Mouse (Mus musculus): ENCODE results near the gene Chga. TPM values are rescaled to one million over a fixed set of nuclear protein-coding genes. Genes with fewer than 3 reads are reported as not detected.

Chga gene
- polyA plus RNA-seq, 1 experiment from 2014 or later = 6.6 TPM

- Histone ChIP-seq H3K27ac (replicated peaks) (0 out of 2 replicates have a peak overlapping the region, but pooled peaks have one; percentile 45), H3K4me1 (peaks cover 2% of the 10 kb centered on the region; the same call in 1 of the 2 replicates), H3K9me3 (no peaks in the 10 kb centered on the region), H3K27me3 (replicated peaks; ENCODE audit: low read depth, poor library complexity, severe bottlenecking) (no peaks in the 10 kb centered on the region), H3K4me3 (no peak overlapping the region), H3K36me3 (replicated peaks) (peaks cover 13% of the 10 kb centered on the region)
- DNase-seq (ENCODE audit: low spot score) = no peak
- 81% methylated on average over 7 of the region's 7 CpGs for WGBS
These were observed 13.4 kb downstream of the Chga start for GRCm38 (mm10) chr12:102568219-102568618.

- Histone ChIP-seq H3K27me3 (replicated peaks; ENCODE audit: low read depth, poor library complexity, severe bottlenecking) (no peaks in the 10 kb centered on the region), H3K27ac (replicated peaks) (peak overlapping the region; percentile 55), H3K36me3 (replicated peaks) (peaks cover 13% of the 10 kb centered on the region), H3K9me3 (no peaks in the 10 kb centered on the region), H3K4me1 (peaks cover 2% of the 10 kb centered on the region; the same call in 1 of the 2 replicates), H3K4me3 (no peak overlapping the region)
- 88% methylated on average over 13 of the region's 13 CpGs for WGBS
- DNase-seq (ENCODE audit: low spot score) = no peak
These were observed 15.3 kb downstream of the Chga start for GRCm38 (mm10) chr12:102570111-102570510.

GRCm38 (mm10) chr12:102570734-102571133 is 16.0 kb downstream of the Chga start:
- no peaks in the 10 kb centered on the region for H3K9me3 ChIP-seq
- 87% methylated on average over 5 of the region's 5 CpGs for WGBS
- DNase-seq (ENCODE audit: low spot score) = no peak
- H3K27me3 ChIP-seq (replicated peaks; ENCODE audit: low read depth, poor library complexity, severe bottlenecking) = no peaks in the 10 kb centered on the region
- no peak overlapping the region for H3K27ac ChIP-seq (replicated peaks)
- H3K4me1 ChIP-seq = peaks cover 2% of the 10 kb centered on the region; the same call in 1 of the 2 replicates
- H3K36me3 ChIP-seq (replicated peaks) = peaks cover 13% of the 10 kb centered on the region
- H3K4me3 ChIP-seq = no peak overlapping the region

DNA sequence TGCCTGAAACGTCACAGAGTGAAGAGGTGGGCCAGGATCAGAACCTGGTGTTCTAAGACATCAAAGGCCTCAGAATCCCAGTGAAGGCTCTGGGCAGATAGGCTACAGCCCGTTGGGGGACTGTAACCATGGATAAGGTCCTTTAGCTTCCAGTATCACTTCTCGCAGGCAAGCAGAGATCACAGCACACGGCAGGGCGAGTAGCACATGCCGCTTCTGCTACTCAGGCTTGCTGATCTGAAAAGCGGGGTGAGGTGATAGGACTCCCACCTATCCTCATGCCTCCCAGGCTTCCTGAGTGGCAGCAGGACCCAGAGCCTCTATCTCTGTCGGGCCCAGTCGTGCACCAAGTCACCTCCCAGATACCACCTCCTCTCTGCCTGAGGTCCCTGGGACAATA is 16.9 kb downstream of the Chga start:
- Histone ChIP-seq H3K9me3 (no peaks in the 10 kb centered on the region), H3K27me3 (replicated peaks; ENCODE audit: low read depth, poor library complexity, severe bottlenecking) (no peaks in the 10 kb centered on the region), H3K4me1 (peaks cover 2% of the 10 kb centered on the region; the same call in 1 of the 2 replicates), H3K27ac (replicated peaks) (no peak overlapping the region), H3K4me3 (no peak overlapping the region), H3K36me3 (replicated peaks) (peaks cover 13% of the 10 kb centered on the region)
- DNase-seq (ENCODE audit: low spot score) = no peak
- 87% methylated on average over 9 of the region's 9 CpGs for WGBS

- Histone ChIP-seq H3K36me3 (replicated peaks) (peaks cover 21% of the 10 kb centered on the region), H3K4me1 (no peaks in the 10 kb centered on the region; the same call in 1 of the 2 replicates), H3K9me3 (no peaks in the 10 kb centered on the region), H3K27ac (replicated peaks) (no peak overlapping the region), H3K4me3 (no peak overlapping the region), H3K27me3 (replicated peaks; ENCODE audit: low read depth, poor library complexity, severe bottlenecking) (no peaks in the 10 kb centered on the region)
- WGBS = 80% methylated on average over 7 of the region's 7 CpGs
- no peak for DNase-seq (ENCODE audit: low spot score)
These were observed 18.3 kb downstream of the Chga start for GRCm38 (mm10) chr12:102573036-102573435.

DNA sequence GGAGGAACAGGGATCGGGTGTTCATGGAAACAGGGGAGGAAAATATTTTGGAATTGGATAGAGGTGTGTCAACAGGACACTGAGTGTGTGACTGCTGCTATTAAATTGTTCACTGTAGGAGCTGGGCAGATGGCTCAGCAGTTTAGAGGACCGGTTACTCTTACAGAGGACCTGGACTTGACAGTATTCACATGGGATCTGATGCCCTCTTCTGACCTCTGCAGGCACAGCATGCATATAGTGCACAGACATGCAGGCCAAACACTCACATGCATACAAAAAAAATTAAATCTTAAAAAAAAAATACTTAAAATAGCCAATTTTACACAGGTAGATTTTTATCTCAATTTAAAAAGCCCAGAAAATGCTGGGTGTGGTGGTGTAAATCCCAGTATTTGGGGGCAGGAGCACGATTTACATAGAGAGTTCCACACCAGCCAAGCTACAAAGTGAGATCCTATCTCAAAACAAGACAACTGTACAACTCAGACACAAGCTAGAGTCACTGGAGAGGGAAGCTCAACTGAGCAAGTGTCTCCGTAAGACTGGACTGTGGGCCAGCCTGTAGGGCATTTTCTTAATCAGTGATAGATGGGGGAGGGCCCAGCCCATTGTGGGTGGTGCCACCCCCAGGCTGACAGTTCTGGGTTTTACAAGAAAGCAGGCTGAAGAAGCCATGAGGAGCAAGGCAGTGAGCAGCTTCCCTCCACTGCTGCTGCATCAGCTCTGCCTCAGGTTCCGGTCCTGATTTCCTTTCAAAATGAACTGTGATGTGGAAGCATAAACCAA is 21.0 kb downstream of the Chga start:
- peaks cover 13% of the 10 kb centered on the region; the same call in 1 of the 2 replicates for H3K36me3 ChIP-seq (replicated peaks)
- H3K27me3 ChIP-seq (replicated peaks; ENCODE audit: low read depth, poor library complexity, severe bottlenecking) = no peaks in the 10 kb centered on the region
- 79% methylated on average over 5 of the region's 5 CpGs for WGBS
- no peaks in the 10 kb centered on the region for H3K9me3 ChIP-seq
- no peak overlapping the region for H3K4me3 ChIP-seq
- no peak for DNase-seq (ENCODE audit: low spot score)
- no peaks in the 10 kb centered on the region for H3K4me1 ChIP-seq
- no peak overlapping the region for H3K27ac ChIP-seq (replicated peaks)

GRCm38 (mm10) chr12:102576659-102577398 is 22.1 kb downstream of the Chga start:
- no peak for DNase-seq (ENCODE audit: low spot score)
- Histone ChIP-seq H3K4me3 (no peak overlapping the region), H3K27ac (replicated peaks) (no peak overlapping the region), H3K27me3 (replicated peaks; ENCODE audit: low read depth, poor library complexity, severe bottlenecking) (no peaks in the 10 kb centered on the region), H3K4me1 (no peaks in the 10 kb centered on the region), H3K9me3 (no peaks in the 10 kb centered on the region), H3K36me3 (replicated peaks) (peaks cover 13% of the 10 kb centered on the region; the same call in 1 of the 2 replicates)
- WGBS = 83% methylated on average over 10 of the region's 10 CpGs

GRCm38 (mm10) chr12:102579041-102579440 is 24.3 kb downstream of the Chga start:
- peak; percentile 80 for DNase-seq (ENCODE audit: low spot score)
- H3K4me1 ChIP-seq = peaks cover 7% of the 10 kb centered on the region; the same call in 1 of the 2 replicates
- WGBS = 66% methylated on average over 6 of the region's 6 CpGs
- no peak overlapping the region for H3K4me3 ChIP-seq
- H3K27me3 ChIP-seq (replicated peaks; ENCODE audit: low read depth, poor library complexity, severe bottlenecking) = no peaks in the 10 kb centered on the region
- H3K9me3 ChIP-seq = no peaks in the 10 kb centered on the region
- H3K36me3 ChIP-seq (replicated peaks) = peaks cover 16% of the 10 kb centered on the region; the same call in 1 of the 2 replicates
- H3K27ac ChIP-seq (replicated peaks) = no peak overlapping the region

- H3K9me3 ChIP-seq = no peaks in the 10 kb centered on the region
- H3K36me3 ChIP-seq (replicated peaks) = peaks cover 21% of the 10 kb centered on the region; the same call in 1 of the 2 replicates
- H3K4me1 ChIP-seq = peaks cover 7% of the 10 kb centered on the region; the same call in 1 of the 2 replicates
- no peaks in the 10 kb centered on the region for H3K27me3 ChIP-seq (replicated peaks; ENCODE audit: low read depth, poor library complexity, severe bottlenecking)
- no peak for DNase-seq (ENCODE audit: low spot score)
- WGBS = 77% methylated on average over 5 of the region's 5 CpGs
- no peak overlapping the region for H3K27ac ChIP-seq (replicated peaks)
- no peak overlapping the region for H3K4me3 ChIP-seq
These were observed 26.9 kb downstream of the Chga start for GRCm38 (mm10) chr12:102581579-102582196.

GRCm38 (mm10) chr12:102582441-102582840 is 27.7 kb downstream of the Chga start:
- peaks cover 7% of the 10 kb centered on the region; the same call in 1 of the 2 replicates for H3K4me1 ChIP-seq
- no peak overlapping the region for H3K27ac ChIP-seq (replicated peaks)
- H3K4me3 ChIP-seq = no peak overlapping the region
- no peak for DNase-seq (ENCODE audit: low spot score)
- peaks cover 20% of the 10 kb centered on the region; the same call in 1 of the 2 replicates for H3K36me3 ChIP-seq (replicated peaks)
- no peaks in the 10 kb centered on the region for H3K27me3 ChIP-seq (replicated peaks; ENCODE audit: low read depth, poor library complexity, severe bottlenecking)
- 67% methylated on average over 11 of the region's 11 CpGs for WGBS
- no peaks in the 10 kb centered on the region for H3K9me3 ChIP-seq

GRCm38 (mm10) chr12:102585390-102585789 is 30.6 kb downstream of the Chga start:
- Histone ChIP-seq H3K4me3 (no peak overlapping the region), H3K4me1 (peaks cover 7% of the 10 kb centered on the region; the same call in 1 of the 2 replicates), H3K36me3 (replicated peaks) (peaks cover 16% of the 10 kb centered on the region; the same call in 1 of the 2 replicates), H3K9me3 (no peaks in the 10 kb centered on the region), H3K27ac (replicated peaks) (no peak overlapping the region), H3K27me3 (replicated peaks; ENCODE audit: low read depth, poor library complexity, severe bottlenecking) (no peaks in the 10 kb centered on the region)
- 88% methylated on average over 3 of the region's 3 CpGs for WGBS
- no peak for DNase-seq (ENCODE audit: low spot score)

DNA sequence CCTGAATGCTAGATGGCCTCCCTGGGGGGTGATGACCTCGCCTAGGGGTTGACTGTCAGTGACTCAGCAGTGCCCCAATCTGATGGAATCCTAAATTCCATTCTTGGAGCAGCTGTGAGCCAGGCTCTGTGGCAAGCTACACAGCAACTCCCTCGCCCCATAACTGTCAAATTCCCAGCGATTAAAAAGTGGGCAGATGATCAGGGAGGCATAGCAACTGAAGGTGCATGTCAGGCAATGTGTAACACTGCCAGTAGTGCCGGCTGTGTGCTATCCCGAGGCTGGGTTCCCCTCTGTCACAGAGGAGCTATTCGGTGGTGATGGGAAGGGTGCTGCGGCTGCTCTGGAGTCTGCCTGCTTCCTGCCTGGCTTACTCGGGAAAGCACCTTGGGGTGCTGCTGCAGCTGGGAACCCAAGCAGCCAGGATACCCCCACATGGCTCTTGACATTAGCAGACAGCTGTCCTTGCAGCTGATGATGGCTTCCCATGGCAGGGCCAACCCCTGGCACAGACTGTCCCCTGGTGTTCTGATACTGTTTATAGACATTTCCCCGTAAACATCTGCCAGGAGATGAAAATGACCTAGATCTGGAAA is 31.6 kb downstream of the Chga start:
- Histone ChIP-seq H3K27me3 (replicated peaks; ENCODE audit: low read depth, poor library complexity, severe bottlenecking) (no peaks in the 10 kb centered on the region), H3K27ac (replicated peaks) (no peak overlapping the region), H3K36me3 (replicated peaks) (peaks cover 16% of the 10 kb centered on the region; the same call in 1 of the 2 replicates), H3K4me1 (peaks cover 7% of the 10 kb centered on the region; the same call in 1 of the 2 replicates), H3K4me3 (no peak overlapping the region), H3K9me3 (no peaks in the 10 kb centered on the region)
- WGBS = 88% methylated on average over 9 of the region's 9 CpGs
- no peak for DNase-seq (ENCODE audit: low spot score)
